Mouse (Mus musculus) fat pad, adult 2 months (tissue): ENCODE data around the gene Pygl.

ENCODE experiments used
- DNase-seq: peaks from one replicate; pipeline ENCODE4 v3.0.0-alpha.2; 2011; ENCODE audit warnings: low read depth, low spot score; ENCODE audit errors: extremely low read depth

The Pygl gene

DNA sequence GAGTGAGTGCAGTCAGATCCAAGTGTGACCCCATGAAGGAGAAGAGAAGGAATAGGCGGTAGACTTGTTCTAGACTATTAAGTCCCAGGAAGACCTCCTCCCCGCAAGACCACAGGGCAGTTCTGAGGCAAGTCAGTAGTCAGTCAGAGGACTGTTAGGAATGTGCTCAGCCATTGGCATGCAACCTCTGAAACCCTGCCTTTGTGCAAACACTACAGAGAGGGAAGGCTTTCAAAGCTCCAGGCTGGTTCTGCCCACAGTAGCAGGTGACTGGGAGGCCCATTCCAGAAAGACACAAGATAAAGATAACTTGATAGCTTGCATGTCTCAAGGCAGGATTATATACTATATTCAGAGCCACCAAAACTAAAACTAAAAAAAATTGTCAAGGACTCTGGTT, at the start of gene Pygl:
TSS of gene Pygl (minus strand) at position 195 of the 400 bp plus-strand sequence.
- no peak for DNase-seq

DNA sequence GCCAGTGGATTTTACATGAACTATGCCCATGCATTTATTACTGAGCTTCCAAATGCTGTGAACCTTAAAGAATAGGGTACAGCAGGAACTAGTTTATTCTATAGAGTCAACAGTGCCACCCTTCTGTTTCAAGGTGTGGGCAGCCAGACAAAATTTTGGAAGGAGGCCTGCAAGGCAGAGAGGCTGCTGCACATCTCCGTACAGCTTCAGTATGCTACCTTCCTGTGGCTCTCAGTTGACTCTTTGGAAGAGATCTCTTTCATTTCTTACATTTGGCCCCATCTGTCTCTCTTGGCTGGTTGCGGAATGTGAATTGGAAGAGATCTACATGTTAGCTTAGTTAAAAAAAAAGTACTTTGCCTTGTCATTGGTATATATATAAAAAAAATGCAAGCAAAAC, 49.6 kb upstream of the Pygl start:
- DNase-seq = no peak

DNA sequence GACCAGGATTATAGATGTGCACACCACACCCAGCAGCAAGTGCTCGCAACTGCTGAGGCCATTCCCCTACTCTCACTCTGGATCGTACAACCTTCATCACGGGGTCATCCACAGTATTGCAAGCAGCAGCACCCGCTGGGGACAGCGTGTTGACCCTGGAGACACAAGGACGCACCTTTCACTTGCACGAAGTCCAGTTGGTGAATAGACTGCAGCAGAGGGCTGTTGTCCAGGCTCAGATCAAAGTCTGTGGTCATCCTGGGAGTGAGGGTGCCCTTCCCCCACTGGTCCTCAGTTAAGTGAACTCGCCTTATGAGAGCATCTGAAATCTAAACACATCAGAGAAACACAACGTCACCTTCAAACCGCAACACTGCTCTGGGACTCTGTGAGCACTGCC, 49.1 kb upstream of the Pygl start:
- no peak for DNase-seq

DNA sequence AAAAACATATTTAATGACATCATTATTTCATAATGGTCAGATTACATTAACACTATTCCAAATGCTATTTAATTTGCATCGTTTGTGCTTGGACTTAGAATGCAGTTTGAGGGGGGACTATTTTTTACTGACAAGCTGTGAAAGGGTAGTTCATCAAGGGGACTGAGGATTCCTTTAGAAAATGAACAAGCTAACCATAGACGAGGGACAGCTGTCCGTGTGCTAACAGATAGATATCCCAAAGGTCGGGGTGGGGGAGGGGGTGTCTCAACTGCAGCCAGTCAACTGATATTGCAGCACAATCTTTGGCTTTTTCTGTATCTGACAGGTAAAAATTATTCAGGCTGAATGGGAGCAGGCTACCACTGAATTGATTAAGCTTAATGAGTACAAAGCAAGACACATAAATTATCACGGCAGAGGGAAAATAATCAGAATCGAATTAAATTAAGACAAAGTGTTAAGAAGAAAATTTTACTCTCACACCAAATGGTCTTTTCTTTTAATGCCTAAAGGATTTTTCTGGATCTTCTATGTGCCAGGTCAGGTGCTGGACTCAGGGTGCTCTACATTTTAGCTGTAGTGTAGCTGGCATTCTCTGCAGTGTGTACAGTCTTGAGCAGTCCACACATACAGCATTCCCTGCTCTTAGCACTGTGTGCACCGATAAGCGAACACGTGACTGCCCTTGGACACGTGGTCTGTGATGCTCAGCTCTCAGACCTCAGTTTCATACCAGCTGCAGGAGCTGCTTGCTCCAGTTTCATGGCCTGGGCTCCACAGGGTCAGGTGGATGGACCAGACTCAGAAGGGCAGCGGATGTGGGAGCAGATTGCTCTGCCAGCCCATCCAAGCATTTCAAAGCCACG, 46.0 kb upstream of the Pygl start:
- DNase-seq = no peak

DNA sequence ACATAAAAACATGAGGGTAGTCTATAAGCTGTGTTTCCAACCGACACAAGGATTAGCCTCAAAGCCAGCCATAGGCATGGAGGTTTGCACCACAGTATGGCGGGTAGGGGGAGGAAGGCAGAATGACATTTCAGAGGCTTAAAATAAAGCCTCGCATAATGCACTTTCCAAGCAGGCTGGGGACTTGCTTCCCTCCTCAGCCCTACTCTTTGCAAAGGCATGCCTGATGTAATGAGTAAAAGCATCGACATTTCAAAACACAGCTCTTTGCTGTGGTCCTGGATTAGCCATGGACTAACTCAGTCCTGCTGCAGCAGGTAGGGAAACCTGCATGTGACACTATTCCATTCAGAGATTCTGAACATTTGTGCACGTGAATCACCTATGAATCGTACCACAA, 38.4 kb upstream of the Pygl start:
- no peak for DNase-seq

DNA sequence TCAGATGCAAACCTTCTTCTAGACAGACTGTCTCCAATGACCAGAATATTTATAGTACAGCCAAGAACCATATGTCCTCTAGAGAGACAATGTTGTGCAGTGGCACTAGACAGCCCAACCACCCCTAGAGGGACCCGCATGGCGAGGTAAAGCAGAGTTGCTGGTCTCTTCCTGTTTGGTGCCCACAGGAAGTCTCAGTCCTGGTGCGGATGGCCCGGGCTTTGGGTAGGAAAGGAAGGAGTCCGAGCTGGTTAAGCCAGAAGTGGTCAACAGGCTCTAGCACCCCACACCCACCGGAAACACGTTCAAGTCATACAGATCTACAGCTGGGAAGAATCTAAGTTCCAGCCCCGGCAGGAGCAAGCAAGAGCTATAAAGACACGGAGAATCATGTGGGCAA, 36.0 kb upstream of the Pygl start:
- no peak for DNase-seq

DNA sequence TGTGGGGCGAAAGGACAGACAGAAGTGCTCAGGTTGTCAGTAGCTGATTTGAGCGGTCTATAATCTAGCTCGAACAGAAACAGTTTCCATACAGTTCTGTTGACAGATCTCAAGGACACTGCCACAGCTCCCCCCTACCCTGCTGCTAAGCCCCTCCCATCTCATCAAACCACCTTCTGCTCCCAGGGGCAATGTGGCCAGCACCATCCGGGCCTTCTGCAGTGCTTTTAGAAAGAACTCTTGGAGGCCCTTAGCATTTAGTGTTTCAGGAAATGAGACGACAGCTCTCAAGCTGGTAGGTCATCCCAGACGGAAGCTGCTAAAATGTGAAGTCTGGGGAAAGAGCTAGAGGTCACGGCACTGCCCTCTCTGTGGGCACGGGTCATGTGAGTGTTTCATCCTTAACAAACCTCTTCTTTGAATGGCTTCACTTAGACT, 35.2 kb upstream of the Pygl start:
- no peak for DNase-seq

DNA sequence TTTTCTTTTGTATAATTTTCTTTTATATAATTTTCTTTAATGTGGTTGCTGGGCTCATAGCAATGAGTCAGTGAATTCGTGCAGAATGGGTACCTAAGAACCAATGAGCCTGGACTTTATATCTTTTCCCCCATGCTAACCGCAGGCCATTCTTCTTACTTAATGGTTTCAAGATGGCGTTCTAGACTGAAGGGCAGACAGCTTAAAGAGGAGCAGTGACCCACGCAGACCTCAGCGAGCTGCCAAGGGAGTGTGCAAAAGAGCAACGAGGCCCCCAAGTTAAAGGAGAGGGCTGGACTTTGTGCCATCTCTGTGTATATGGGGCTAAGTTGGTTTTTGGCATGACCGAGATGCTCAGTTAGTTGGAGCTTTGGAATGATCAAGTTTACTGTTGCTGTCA, 32.4 kb upstream of the Pygl start:
- no peak for DNase-seq

DNA sequence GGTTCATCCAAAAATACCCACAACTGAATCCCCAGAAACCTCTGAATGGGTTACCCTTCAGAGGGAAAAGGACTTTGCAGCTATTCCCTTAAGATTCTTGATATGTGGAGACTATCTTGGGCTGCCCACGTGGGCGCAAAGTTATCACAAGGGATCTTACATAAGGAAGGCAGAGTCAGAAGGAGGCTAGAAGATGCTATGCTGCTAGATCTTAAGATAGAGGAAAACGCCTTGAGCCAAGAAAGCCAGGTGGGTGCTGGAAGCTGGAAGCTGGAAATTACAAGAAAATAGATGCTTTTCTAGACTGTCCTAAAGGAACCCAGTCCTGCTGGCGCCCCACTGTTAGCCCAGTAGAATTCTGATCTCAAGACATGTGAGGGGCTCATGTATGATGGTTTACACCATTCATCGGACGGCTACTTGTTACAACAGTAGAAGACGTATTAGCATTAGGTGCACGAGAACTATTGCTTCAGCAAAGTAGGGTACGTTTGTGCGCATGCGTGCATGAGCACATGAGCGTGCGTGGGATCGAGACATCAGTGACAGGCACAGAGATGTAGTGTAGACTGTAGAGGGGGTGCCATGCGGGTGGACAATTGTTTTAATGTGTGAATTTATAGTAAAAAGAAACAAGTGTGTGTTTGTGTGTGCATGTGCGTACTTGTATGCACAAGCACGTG, 31.1 kb upstream of the Pygl start:
- DNase-seq = no peak

DNA sequence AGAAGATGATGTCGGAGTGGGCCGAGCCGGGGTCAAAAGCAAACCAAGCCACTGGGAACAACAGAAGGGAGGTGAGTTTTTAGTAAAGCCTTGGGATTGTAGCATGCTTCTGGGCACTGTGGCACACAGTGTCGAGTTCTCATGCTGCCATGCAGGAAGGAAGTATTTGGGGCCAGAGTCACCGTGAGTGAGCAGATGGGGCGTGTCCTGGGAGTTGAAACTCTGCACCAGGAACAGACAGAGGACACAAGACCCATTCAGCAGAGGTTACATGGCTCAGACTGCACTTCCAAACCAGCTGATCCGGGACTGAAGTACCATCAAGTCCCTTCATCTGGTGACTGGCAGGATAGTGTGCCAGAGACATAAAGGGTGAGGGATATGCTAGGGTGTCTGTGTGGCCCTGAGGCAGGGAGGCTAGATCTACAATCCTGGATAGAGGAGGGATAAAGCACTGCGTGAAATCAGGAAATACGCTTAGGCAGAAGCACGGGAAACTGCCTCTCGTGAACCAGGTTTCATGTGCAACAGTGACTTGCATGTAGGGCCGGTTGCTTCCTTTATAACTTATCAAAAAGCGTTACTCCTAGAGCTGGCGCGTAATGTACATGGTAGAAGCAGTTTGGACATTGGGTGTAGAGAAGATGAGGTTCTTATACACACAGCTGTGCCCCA, 20.1 kb upstream of the Pygl start:
- no peak for DNase-seq

DNA sequence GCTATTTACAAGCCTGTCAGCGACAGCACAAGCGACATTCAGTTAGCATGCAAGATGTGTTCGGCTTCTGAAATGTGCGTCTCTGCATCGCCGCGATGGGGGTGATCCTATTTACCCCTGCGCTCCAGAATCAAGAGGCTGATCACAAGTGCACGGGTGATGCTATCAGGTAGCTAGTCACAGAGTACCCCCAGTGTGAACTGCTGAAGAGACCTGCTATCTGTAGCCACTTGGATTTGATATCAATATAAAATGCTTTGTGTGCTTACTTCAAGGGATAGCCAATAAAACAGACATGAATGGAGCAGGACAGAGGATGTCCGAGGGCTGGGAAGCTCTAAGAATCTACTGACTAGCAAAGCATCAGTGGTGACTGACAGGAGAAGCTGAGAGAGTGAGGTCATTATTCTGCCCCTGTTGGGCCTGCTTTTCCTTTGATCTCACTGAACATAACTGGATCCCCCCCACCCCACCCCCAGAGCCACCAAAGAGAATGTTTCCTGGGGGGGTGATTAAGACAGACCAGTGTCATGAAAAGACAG, 18.4 kb upstream of the Pygl start:
- no peak for DNase-seq

DNA sequence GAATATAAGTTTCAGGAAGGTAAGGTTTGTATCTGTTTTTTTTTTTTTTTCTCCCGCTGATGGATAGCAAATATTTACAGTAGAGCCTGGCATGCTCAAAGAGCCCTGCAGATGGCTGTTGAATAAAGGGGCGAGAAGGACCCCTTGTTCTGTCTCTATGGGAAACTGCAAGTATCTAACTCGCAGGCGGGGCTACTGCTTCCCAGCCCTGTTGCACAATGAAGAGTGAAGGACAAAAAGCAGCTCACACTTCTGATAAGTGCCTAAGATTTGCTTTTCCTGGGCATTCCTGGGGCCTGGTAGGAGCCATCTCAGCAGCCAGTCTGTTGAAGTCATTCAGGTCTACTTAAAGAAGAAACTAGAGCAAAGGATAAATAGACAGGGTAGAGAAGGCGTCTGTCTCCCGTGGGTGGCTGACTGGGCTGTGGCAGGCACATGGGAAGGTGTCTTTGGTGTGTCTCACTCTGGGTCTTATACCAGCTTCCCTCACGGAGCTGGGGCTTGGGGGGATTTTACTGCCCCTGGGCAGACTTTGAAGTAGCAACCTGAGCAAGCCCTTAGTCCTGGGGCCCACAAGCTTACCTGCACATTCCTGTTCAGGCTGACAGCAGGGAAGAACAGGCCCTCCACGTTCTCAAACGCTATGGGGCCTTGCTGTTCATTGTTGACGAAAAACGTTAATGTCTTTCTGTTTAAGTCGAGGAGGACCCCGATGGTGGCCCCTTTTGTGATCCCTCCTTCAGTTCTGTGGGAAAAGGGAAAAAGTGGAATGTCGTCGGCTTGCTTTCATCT, 16.6 kb upstream of the Pygl start:
- DNase-seq = no peak

DNA sequence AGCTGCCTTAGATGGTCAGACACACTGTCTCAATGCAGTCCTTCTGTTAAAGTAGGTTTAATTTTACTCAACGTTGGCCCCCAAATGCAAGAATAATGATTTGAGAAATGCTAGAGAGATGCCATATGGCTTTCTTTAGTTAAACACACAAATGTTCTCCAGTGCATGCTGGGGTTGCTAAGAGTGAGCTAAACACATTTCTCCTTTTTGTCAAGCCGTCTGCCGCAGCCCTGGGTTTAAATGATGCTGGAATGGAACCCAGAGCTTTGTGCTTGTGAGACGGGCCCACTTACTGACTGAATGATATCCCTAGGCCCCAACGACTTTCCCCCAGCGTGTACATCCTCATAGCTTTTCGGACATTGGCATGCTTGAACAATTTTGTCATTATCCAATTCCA, 11.3 kb upstream of the Pygl start:
- no peak for DNase-seq

DNA sequence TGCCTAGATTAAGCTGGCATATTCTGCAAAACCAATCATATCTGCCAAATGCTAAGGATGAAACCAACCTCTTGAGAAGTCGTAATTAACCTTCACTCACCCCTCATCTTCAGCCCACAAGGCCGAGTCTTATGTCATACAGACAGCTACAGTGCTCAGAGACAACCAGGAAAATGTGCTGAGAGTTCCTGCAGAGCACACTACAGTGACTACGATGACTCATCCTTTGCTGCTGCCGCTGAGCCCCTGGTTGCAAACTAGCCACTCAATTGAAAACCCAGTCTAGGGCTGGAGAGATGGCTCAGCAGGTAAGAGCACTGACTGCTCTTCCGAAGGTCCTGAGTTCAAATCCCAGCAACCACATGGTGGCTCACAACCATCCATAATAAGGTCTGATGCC, 8.5 kb upstream of the Pygl start:
- DNase-seq = no peak

DNA sequence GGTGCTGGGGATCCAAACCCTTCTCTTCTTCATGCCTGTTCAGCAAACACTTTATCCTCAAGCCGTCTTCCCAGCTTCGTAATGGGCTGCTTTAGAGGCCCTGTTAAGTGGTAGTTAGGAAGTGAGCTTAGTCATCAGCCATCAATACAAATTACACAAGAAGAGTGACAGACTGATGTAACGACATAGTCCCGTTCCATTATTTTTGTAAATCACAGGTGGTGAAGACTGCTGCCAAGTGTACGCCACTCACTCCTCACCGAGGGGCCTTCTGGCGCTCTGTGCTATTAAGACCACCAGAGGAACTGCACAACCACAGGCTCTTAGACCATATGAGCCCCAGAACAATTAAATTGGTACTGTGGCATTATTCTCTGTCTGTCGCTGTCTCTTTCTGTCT, 7.3 kb upstream of the Pygl start:
- DNase-seq = no peak

DNA sequence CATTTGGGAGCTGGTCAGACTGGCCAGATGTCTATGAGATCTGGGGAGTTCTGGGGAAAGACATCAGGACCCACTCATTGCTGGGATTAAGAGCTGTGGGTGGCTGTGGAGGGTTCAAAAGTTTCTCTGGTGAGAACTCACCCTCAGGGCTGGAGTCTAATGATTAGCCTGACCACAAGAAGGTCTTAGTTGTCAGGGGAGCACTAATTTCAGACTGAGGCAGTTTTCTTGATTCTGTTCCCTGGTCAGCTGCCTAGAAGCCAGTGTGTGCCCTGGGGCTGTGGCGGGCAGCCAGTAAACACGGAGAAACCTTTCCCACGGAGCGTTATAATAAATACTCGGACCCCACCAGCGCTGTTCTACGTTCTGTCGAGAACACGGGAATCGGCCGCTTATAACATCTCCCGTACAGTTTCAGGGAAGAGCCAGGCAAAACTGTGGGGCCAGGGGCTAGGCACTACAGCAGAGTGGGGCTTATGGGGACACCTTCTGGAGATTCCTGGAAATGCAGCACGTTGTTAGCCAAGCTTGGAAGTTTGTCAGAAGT, 3.7 kb upstream of the Pygl start:
- DNase-seq = no peak

DNA sequence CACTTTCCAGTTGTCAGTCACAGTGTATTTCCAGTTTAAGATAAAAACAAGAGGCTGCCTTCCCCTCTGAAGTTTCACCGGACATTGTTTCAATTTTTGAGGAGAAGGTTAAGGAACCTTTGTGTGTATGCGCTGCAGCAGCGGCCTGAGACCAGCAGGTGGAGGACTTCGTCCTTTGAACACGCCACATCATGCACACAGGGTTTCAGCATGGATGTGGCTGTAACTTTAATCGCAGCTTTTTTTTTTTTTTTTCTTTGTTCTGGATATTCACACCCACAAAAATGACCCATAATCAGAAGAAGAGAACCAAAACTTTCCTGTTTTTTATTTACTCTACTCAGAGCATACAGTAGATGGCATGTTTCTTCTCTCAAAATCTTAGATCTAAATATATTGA, 3.1 kb upstream of the Pygl start:
- DNase-seq = no peak

DNA sequence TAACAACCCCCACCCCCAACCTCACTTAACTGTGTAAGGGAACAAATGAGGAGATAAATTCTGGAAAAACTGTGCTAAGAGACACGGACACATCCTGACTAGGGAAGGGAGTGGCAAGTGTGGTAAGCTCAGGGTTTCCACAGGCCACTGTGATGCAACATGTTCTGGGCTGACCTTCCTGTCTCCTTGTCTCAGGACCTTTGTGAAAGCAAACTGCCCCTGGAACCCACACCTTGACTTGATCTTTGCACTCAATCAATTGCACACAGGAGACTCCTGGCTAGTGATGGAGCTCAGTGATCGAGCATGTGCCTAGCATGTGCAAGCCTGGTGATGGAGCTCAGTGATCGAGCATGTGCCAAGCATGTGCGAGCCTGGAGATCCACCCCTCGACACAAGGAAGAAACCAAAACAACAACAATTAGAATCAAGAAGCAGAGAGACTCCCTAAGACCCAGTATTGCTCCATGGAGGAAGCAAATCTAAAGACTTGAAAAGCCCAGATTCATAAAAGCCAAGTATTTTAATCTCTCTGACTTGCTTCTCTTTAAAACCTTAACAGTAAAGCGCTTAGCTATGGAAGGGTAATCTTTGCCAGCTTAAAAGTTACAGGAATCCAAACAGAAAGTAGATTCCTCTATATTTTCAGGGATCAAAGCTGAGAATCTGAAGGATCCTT, 2.5 kb upstream of the Pygl start:
- DNase-seq = no peak

DNA sequence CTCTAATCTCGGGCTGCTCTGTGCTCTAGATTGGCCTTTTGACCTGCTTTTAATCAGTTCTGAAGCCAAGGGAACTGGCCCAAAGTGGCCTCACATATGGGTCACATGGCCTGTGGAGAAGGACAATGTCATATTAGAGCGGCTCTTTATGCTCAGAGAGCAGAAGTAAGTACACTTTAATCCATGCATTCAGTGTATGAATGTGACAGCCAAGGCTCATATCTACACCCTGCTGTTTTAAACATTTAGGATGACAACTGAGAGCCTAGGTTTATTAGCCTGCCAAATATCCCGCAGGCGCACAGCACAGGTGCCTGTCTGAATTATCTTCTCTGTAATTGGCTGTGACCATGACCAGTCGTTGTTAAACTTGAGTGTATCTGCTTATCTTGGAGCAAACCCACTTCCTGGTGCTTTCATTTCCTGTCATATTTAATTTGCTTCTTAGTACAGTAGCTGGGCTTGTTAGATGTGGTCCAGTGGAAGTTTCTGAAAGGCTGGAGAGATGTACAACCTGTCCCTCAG, 794 bp upstream of the Pygl start:
- DNase-seq = no peak

DNA sequence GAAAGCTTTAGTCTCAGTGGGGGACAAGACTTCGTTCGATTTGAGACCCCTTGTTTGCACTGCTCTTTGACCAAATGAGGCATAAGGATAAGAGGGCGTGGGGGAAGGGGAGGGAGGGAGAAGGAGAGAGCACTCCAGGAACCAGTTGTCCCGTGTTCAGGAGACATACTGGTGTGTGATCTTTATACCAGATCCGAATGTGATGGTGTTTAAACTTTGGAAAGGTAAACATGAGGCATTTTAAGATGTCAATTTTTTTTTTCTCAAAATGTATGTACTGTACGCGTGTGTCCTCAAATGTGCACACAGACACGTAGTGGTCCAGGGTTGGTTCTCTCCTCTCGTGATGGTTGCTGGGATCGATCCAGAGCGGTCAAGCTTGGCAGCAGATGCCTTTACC, 3.1 kb downstream of the Pygl start:
- no peak for DNase-seq
